Mouse (Mus musculus) CH12.LX (cell line): ENCODE data around the gene Csnk1g2. TPM values are rescaled to one million over a fixed set of nuclear protein-coding genes. Genes with fewer than 3 reads are reported as not detected.

Source experiments
- DNase-seq: peaks from one replicate; pipeline ENCODE4 v3.0.0-alpha.2; 2013; ENCODE audit errors: extremely low read depth
- H3K27ac ChIP-seq: 2 replicates; pipeline ENCODE4 v1.5.1; 2012; ENCODE audit warnings: low read depth, mild to moderate bottlenecking, control low read depth, moderate library complexity; ENCODE audit not compliant: insufficient read depth
- H3K27me3 ChIP-seq: replicated peaks from 2 replicates; pipeline ENCODE3; 2012; ENCODE audit warnings: inconsistent platforms
- H3K36me3 ChIP-seq, 2 experiments: replicated peaks in 1 of 2; 2 replicates each; pipeline versions ENCODE3 to v1.6.1; 2012; ENCODE audit warnings: inconsistent platforms in 1 of 2, low read length in 1 of 2, mild to moderate bottlenecking in 1 of 2, mixed read lengths in 1 of 2, moderate library complexity in 1 of 2; ENCODE audit not compliant: control insufficient read depth in 1 of 2, insufficient read depth in 1 of 2
- H3K4me1 ChIP-seq, 2 experiments: 2 replicates each; pipeline ENCODE4 v1.6.1; 2012; ENCODE audit warnings: inconsistent platforms in 1 of 2, moderate library complexity in 1 of 2; ENCODE audit not compliant: insufficient read depth in 2 of 2, control insufficient read depth in 1 of 2
- H3K4me2 ChIP-seq: 2 replicates; pipeline ENCODE4 v1.6.1; 2012; ENCODE audit warnings: low read depth, mild to moderate bottlenecking, control low read depth; ENCODE audit not compliant: poor library complexity, insufficient read depth, severe bottlenecking
- H3K4me3 ChIP-seq, 3 experiments: fragments of 150-350 bp in 1 of 3; sonication (generic) in 1 of 3; replicated peaks in 1 of 3; 2 replicates each; pipeline versions ENCODE3 to v1.5.1; 2011 to 2012; ENCODE audit warnings: low read depth in 2 of 3, low read length in 2 of 3, mild to moderate bottlenecking in 2 of 3, moderate library complexity in 2 of 3, control low read depth in 1 of 3, improper control_type of control experiment in 1 of 3, inconsistent platforms in 1 of 3, mixed read lengths in 1 of 3; ENCODE audit not compliant: poor library complexity in 1 of 3
- H3K79me2 ChIP-seq: replicated peaks from 2 replicates; pipeline ENCODE4 v1.6.1; 2012; ENCODE audit warnings: mild to moderate bottlenecking, moderate library complexity; ENCODE audit not compliant: control insufficient read depth, poor library complexity, insufficient read depth, severe bottlenecking; ENCODE audit errors: extremely low read depth
- H3K9ac ChIP-seq: 2 replicates; pipeline ENCODE4 v1.6.1; 2012; ENCODE audit warnings: low read depth, mild to moderate bottlenecking, control low read depth, moderate library complexity; ENCODE audit not compliant: insufficient read depth
- H3K9me3 ChIP-seq: replicated peaks from 2 replicates; pipeline ENCODE3; 2012; ENCODE audit warnings: low read length, inconsistent platforms, mixed read lengths
- CHD1 ChIP-seq: IDR thresholded peaks from 2 replicates; pipeline ENCODE4 v1.6.1; 2012; ENCODE audit warnings: low read depth, low read length, improper control_type of control experiment, inconsistent platforms
- CHD2 ChIP-seq: IDR thresholded peaks from 2 replicates; pipeline ENCODE4 v1.6.1; 2011; ENCODE audit warnings: low read length, improper control_type of control experiment
- CTCF ChIP-seq, 2 experiments: IDR thresholded peaks in 1 of 2; conservative IDR thresholded peaks in 1 of 2; 2 replicates each; pipeline ENCODE4 v1.5.1; 2011 to 2012; ENCODE audit warnings: low read depth in 2 of 2, low read length in 2 of 2, improper control_type of control experiment in 1 of 2, inconsistent platforms in 1 of 2, mild to moderate bottlenecking in 1 of 2, moderate library complexity in 1 of 2
- E2F4 ChIP-seq: IDR thresholded peaks from 2 replicates; pipeline ENCODE4 v1.6.1; 2011; ENCODE audit warnings: low read depth, low read length, improper control_type of control experiment; ENCODE audit not compliant: insufficient replicate concordance
- ELF1 ChIP-seq: IDR thresholded peaks from 2 replicates; pipeline ENCODE4 v1.6.1; 2014; ENCODE audit warnings: low read depth, mild to moderate bottlenecking, inconsistent platforms, low read length, improper control_type of control experiment
- EP300 ChIP-seq: IDR thresholded peaks from 2 replicates; pipeline ENCODE4 v1.6.1; 2011; ENCODE audit warnings: low read length, improper control_type of control experiment
- ETS1 ChIP-seq: conservative IDR thresholded peaks from 2 replicates; pipeline ENCODE4 v1.6.1; 2012; ENCODE audit warnings: low read depth, mild to moderate bottlenecking, inconsistent platforms, low read length, improper control_type of control experiment, moderate library complexity
- IRF4 ChIP-seq: IDR thresholded peaks from 2 replicates; pipeline ENCODE4 v1.6.1; 2014; ENCODE audit warnings: low read depth, mild to moderate bottlenecking, inconsistent platforms, low read length, improper control_type of control experiment
- JUND ChIP-seq: conservative IDR thresholded peaks from 2 replicates; pipeline ENCODE4 v1.6.1; 2011; ENCODE audit warnings: low read depth, low read length, improper control_type of control experiment
- KAT2A ChIP-seq: IDR thresholded peaks from 2 replicates; pipeline ENCODE4 v1.6.1; 2012; ENCODE audit warnings: low read length, improper control_type of control experiment, inconsistent platforms; ENCODE audit not compliant: insufficient replicate concordance
- MXI1 ChIP-seq: IDR thresholded peaks from 2 replicates; pipeline ENCODE4 v1.6.1; 2011; ENCODE audit warnings: mild to moderate bottlenecking, low read depth, low read length, improper control_type of control experiment
- MYC ChIP-seq: IDR thresholded peaks from 2 replicates; pipeline ENCODE4 v1.6.1; 2011; ENCODE audit warnings: low read depth, mild to moderate bottlenecking, improper control_type of control experiment, low read length
- NELFE ChIP-seq: IDR thresholded peaks from 2 replicates; pipeline ENCODE4 v1.6.1; 2011; ENCODE audit warnings: low read depth, low read length, improper control_type of control experiment
- RAD21 ChIP-seq: IDR thresholded peaks from 2 replicates; pipeline ENCODE4 v1.6.1; 2011; ENCODE audit warnings: low read depth, mild to moderate bottlenecking, low read length, improper control_type of control experiment, moderate library complexity
- SMC3 ChIP-seq: IDR thresholded peaks from 2 replicates; pipeline ENCODE4 v1.6.1; 2011; ENCODE audit warnings: low read depth, low read length, improper control_type of control experiment
- UBTF ChIP-seq: IDR thresholded peaks from 2 replicates; pipeline ENCODE4 v1.6.1; 2012; ENCODE audit warnings: low read depth, mild to moderate bottlenecking, inconsistent platforms, low read length, improper control_type of control experiment, moderate library complexity
- USF1 ChIP-seq: IDR thresholded peaks from 2 replicates; pipeline ENCODE4 v1.6.1; 2014; ENCODE audit warnings: low read depth, mild to moderate bottlenecking, inconsistent platforms, low read length, improper control_type of control experiment
- USF2 ChIP-seq: conservative IDR thresholded peaks from 2 replicates; pipeline ENCODE4 v1.6.1; 2011; ENCODE audit warnings: low read depth, low read length, improper control_type of control experiment
- ZKSCAN1 ChIP-seq: IDR thresholded peaks from 2 replicates; pipeline ENCODE4 v1.6.1; 2012; ENCODE audit warnings: low read depth, inconsistent platforms, low read length, improper control_type of control experiment, borderline replicate concordance
- ZMIZ1 ChIP-seq: IDR thresholded peaks from 2 replicates; pipeline ENCODE4 v1.6.1; 2012; ENCODE audit warnings: low read depth, mild to moderate bottlenecking, inconsistent platforms, low read length, improper control_type of control experiment
- dilution Hi-C: fragments of 300-500 bp; cut with MboI; formaldehyde crosslinking; loops from 2 replicates; pipeline ENCODE4 v1.14.3; 2020; ENCODE audit warnings: low sequenced_read_pairs; ENCODE audit not compliant: extremely low pct_unique_long_range_greater_than_20kb, extremely low pct_ligation_motif_present
- in situ Hi-C: fragments of 300-500 bp; cut with MboI; formaldehyde crosslinking; loops from 3 replicates; pipeline ENCODE4 v1.14.3; 2019; ENCODE audit warnings: low sequenced_read_pairs, low pct_ligation_motif_present, low pct_unique_long_range_greater_than_20kb, mixed read lengths
- polyA plus RNA-seq: library from polyadenylated mRNA; unstranded; fragments of >175 nt; gene quantifications from 2 replicates; pipeline ENCODE4 v1.2.1, GENCODE M21; 2012; ENCODE audit warnings: low read depth; ENCODE audit not compliant: insufficient read length
- total RNA-seq, 2 experiments: library from RNA; depleted of rRNA; stranded (reverse); fragments of 300-350 nt in 1 of 2; fragments of >200 nt in 1 of 2; gene quantifications; 2 replicates each; pipeline ENCODE4 v1.2.3; 2012 to 2014

The Csnk1g2 gene
- total and polyA plus RNA-seq, 3 experiments, result 44.1 to 59.0 (median 50.1) TPM

DNA sequence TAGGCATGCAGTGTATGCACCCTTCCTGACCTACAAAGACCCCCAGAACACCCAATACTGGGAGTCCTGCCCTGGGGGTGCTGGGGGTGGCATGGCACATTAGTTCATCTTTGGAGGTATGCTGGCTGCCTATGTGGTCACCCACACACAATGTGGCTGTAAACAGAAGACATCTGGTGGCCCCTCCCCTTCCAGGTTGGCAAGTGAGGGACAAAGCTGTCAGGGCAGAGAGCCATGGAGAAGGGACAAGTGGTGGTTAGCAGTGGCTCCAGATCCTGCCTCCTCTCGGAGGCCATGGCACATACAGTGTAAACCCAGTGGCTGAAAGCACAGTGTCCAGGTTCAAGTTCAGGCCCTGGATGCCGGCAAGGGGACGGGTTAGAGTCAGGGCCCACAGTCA lies 64.0 kb downstream of the Csnk1g2 start:
- H3K4me1 ChIP-seq, result peaks cover 10 to 55% of the 10 kb centered on the region in 2 experiments
- DNase-seq, result no peak
- dilution Hi-C loops, result no loop called here
- no peaks in the 10 kb centered on the region for H3K9me3 ChIP-seq
- H3K79me2 ChIP-seq, result no peaks in the 10 kb centered on the region; the same call in 1 of the 2 replicates
- H3K4me2 ChIP-seq, result no peak overlapping the region
- no peak overlapping the region for H3K27ac ChIP-seq
- no peak overlapping the region for H3K9ac ChIP-seq
- no peaks in the 10 kb centered on the region for H3K27me3 ChIP-seq
- in situ Hi-C loops, result loop anchor here (5.0 to 25.0 kb wide), 2 partner anchors 109 to 249 kb away; partner anchors contain the start of genes Klf16 and Tcf3
- no peak overlapping the region for H3K4me3 ChIP-seq
- TF ChIP-seq IRF4 (no peak), UBTF (no peak), MYC (no peak), E2F4 (no peak), ETS1 (no peak), MXI1 (no peak), RAD21 (no peak), KAT2A (no peak), JUND (no peak), ZMIZ1 (no peak), ZKSCAN1 (no peak), CHD1 (no peak), NELFE (no peak), EP300 (no peak), CHD2 (no peak), USF2 (no peak), ELF1 (no peak)
- H3K36me3 ChIP-seq, result peaks cover 51 to 82% of the 10 kb centered on the region in 2 experiments

DNA sequence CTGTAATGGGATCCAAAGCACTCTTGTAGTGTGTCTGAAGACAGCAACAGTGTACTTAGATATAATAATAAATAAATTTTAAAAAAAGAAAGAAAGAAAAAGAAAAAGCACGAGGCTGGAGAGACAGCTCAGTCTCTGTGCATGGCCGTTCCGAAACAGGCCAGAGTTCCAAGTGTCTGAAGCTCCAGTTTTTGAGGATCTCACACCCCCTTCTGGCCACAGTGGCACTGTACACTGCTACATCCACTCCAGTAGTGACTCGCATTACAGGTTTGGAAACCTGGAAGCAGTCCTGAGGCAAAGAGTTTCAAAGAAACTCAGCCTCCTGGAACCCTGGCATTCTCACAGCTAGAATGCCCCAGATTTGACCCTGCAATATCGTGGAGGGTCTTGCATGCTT lies 65.2 kb downstream of the Csnk1g2 start:
- no peaks in the 10 kb centered on the region for H3K9me3 ChIP-seq
- peaks cover 51 to 84% of the 10 kb centered on the region in 2 experiments for H3K36me3 ChIP-seq
- H3K4me2 ChIP-seq, result no peak overlapping the region
- dilution Hi-C loops (no loop called here), in situ Hi-C loops (loop anchor here (5.0 to 25.0 kb wide), 2 partner anchors 111 to 251 kb away; partner anchors contain the start of genes Klf16 and Tcf3)
- H3K4me1 ChIP-seq, result peaks cover 21 to 58% of the 10 kb centered on the region in 2 experiments
- no peak overlapping the region for H3K4me3 ChIP-seq
- no peak overlapping the region for H3K27ac ChIP-seq
- TF ChIP-seq USF2 (no peak), MYC (no peak), USF1 (no peak), ZMIZ1 (no peak), RAD21 (peak; percentile 72), CTCF (conservative IDR thresholded peaks at IDR 0.05 in 1 of 2, IDR thresholded peaks at IDR 0.05 in 1 of 2; ENCODE audit: low read depth in 2 of 2, low read length in 2 of 2) (peak; percentile 23 to 72; a peak in 2 of 4 replicates), SMC3 (peak; percentile 68)
- H3K9ac ChIP-seq, result no peak overlapping the region
- H3K27me3 ChIP-seq, result no peaks in the 10 kb centered on the region
- DNase-seq, result no peak
- peaks cover under 1% of the 10 kb centered on the region; the same call in 1 of the 2 replicates for H3K79me2 ChIP-seq

Other genes starting within 250 kb of the Csnk1g2 start
Only the 20 nearest of the 27 such genes appear.
- gene Tcf3, start 189.2 kb upstream of the Csnk1g2 start, total RNA-seq (2012; rRNA removed), result 179 and 207 TPM in 2 replicates
- 139 and 146 TPM in 2 replicates for gene Tcf3, start 189.2 kb upstream of the Csnk1g2 start, total RNA-seq (2014; rRNA removed)
- gene Tcf3, start 189.2 kb upstream of the Csnk1g2 start, polyA plus RNA-seq, result 208 and 223 TPM in 2 replicates
- gene Onecut3, start 128.0 kb upstream of the Csnk1g2 start, total RNA-seq (2012; rRNA removed), result not detected in 2 replicates
- not detected in 2 replicates for gene Onecut3, start 128.0 kb upstream of the Csnk1g2 start, total RNA-seq (2014; rRNA removed)
- gene Onecut3, start 128.0 kb upstream of the Csnk1g2 start, polyA plus RNA-seq, result not detected in 2 replicates
- 0.08 and 0.21 TPM in 2 replicates for gene Atp8b3, start 83.7 kb upstream of the Csnk1g2 start, total RNA-seq (2012; rRNA removed)
- 0.14 and 0.21 TPM in 2 replicates for gene Atp8b3, start 83.7 kb upstream of the Csnk1g2 start, total RNA-seq (2014; rRNA removed)
- 0.11 and 0.27 TPM in 2 replicates for gene Atp8b3, start 83.7 kb upstream of the Csnk1g2 start, polyA plus RNA-seq
- 16.5 and 17.7 TPM in 2 replicates for gene Rexo1, start 61.3 kb upstream of the Csnk1g2 start, total RNA-seq (2012; rRNA removed)
- gene Rexo1, start 61.3 kb upstream of the Csnk1g2 start, total RNA-seq (2014; rRNA removed), result 6.3 and 7.0 TPM in 2 replicates
- 31.6 and 41.9 TPM in 2 replicates for gene Rexo1, start 61.3 kb upstream of the Csnk1g2 start, polyA plus RNA-seq
- gene Klf16, start 45.5 kb upstream of the Csnk1g2 start, total RNA-seq (2012; rRNA removed), result 84.8 and 94.0 TPM in 2 replicates
- 14.1 and 14.5 TPM in 2 replicates for gene Klf16, start 45.5 kb upstream of the Csnk1g2 start, total RNA-seq (2014; rRNA removed)
- gene Klf16, start 45.5 kb upstream of the Csnk1g2 start, polyA plus RNA-seq, result 30.9 and 38.2 TPM in 2 replicates
- gene Abhd17a, start 32.5 kb upstream of the Csnk1g2 start, total RNA-seq (2012; rRNA removed), result 49.1 and 52.8 TPM in 2 replicates
- 28.0 and 37.2 TPM in 2 replicates for gene Abhd17a, start 32.5 kb upstream of the Csnk1g2 start, total RNA-seq (2014; rRNA removed)
- 44.6 and 48.0 TPM in 2 replicates for gene Abhd17a, start 32.5 kb upstream of the Csnk1g2 start, polyA plus RNA-seq
- 33.2 and 33.9 TPM in 2 replicates for gene Scamp4, start 20.0 kb upstream of the Csnk1g2 start, total RNA-seq (2012; rRNA removed)
- gene Scamp4, start 20.0 kb upstream of the Csnk1g2 start, total RNA-seq (2014; rRNA removed), result 17.8 and 18.5 TPM in 2 replicates
- gene Scamp4, start 20.0 kb upstream of the Csnk1g2 start, polyA plus RNA-seq, result 81.2 and 89.9 TPM in 2 replicates
- 5.0 and 8.0 TPM in 2 replicates for gene Adat3, start 20.0 kb upstream of the Csnk1g2 start, total RNA-seq (2012; rRNA removed)
- 5.8 and 6.6 TPM in 2 replicates for gene Adat3, start 20.0 kb upstream of the Csnk1g2 start, total RNA-seq (2014; rRNA removed)
- gene Adat3, start 20.0 kb upstream of the Csnk1g2 start, polyA plus RNA-seq, result 6.3 and 6.7 TPM in 2 replicates
- 1.8 and 2.2 TPM in 2 replicates for gene Gm49322, start 16.8 kb upstream of the Csnk1g2 start, total RNA-seq (2012; rRNA removed)
- 0.20 and 0.28 TPM in 2 replicates for gene Gm49322, start 16.8 kb upstream of the Csnk1g2 start, total RNA-seq (2014; rRNA removed)
- 0.97 and 1.1 TPM in 2 replicates for gene Gm49322, start 16.8 kb upstream of the Csnk1g2 start, polyA plus RNA-seq
- 19.3 and 26.2 TPM in 2 replicates for gene Btbd2, start 34.2 kb downstream of the Csnk1g2 start, total RNA-seq (2012; rRNA removed)
- gene Btbd2, start 34.2 kb downstream of the Csnk1g2 start, total RNA-seq (2014; rRNA removed), result 10.0 and 11.1 TPM in 2 replicates
- 18.8 and 19.4 TPM in 2 replicates for gene Btbd2, start 34.2 kb downstream of the Csnk1g2 start, polyA plus RNA-seq
- 91.5 and 110 TPM in 2 replicates for gene Mknk2, start 55.3 kb downstream of the Csnk1g2 start, total RNA-seq (2012; rRNA removed)
- gene Mknk2, start 55.3 kb downstream of the Csnk1g2 start, total RNA-seq (2014; rRNA removed), result 121 and 138 TPM in 2 replicates
- 175 and 199 TPM in 2 replicates for gene Mknk2, start 55.3 kb downstream of the Csnk1g2 start, polyA plus RNA-seq
- gene Mob3a, start 79.1 kb downstream of the Csnk1g2 start, total RNA-seq (2012; rRNA removed), result 56.9 and 71.7 TPM in 2 replicates
- 65.2 and 71.4 TPM in 2 replicates for gene Mob3a, start 79.1 kb downstream of the Csnk1g2 start, total RNA-seq (2014; rRNA removed)
- 75.0 and 84.2 TPM in 2 replicates for gene Mob3a, start 79.1 kb downstream of the Csnk1g2 start, polyA plus RNA-seq
- 8.1 and 9.6 TPM in 2 replicates for gene Izumo4, start 79.3 kb downstream of the Csnk1g2 start, total RNA-seq (2012; rRNA removed)
- gene Izumo4, start 79.3 kb downstream of the Csnk1g2 start, total RNA-seq (2014; rRNA removed), result 2.7 and 4.3 TPM in 2 replicates
- gene Izumo4, start 79.3 kb downstream of the Csnk1g2 start, polyA plus RNA-seq, result 5.9 TPM in 2 replicates
- gene Ap3d1, start 119.4 kb downstream of the Csnk1g2 start, total RNA-seq (2012; rRNA removed), result 48.1 and 49.4 TPM in 2 replicates
- 24.2 and 28.4 TPM in 2 replicates for gene Ap3d1, start 119.4 kb downstream of the Csnk1g2 start, total RNA-seq (2014; rRNA removed)
- gene Ap3d1, start 119.4 kb downstream of the Csnk1g2 start, polyA plus RNA-seq, result 46.5 and 57.0 TPM in 2 replicates
- gene Dot1l, start 132.4 kb downstream of the Csnk1g2 start, total RNA-seq (2012; rRNA removed), result 13.3 and 15.5 TPM in 2 replicates
- gene Dot1l, start 132.4 kb downstream of the Csnk1g2 start, total RNA-seq (2014; rRNA removed), result 2.7 and 3.3 TPM in 2 replicates
- gene Dot1l, start 132.4 kb downstream of the Csnk1g2 start, polyA plus RNA-seq, result 30.9 and 43.8 TPM in 2 replicates
- 29.0 and 36.5 TPM in 2 replicates for gene Sf3a2, start 175.4 kb downstream of the Csnk1g2 start, total RNA-seq (2012; rRNA removed)
- 7.8 and 12.4 TPM in 2 replicates for gene Sf3a2, start 175.4 kb downstream of the Csnk1g2 start, total RNA-seq (2014; rRNA removed)
- gene Sf3a2, start 175.4 kb downstream of the Csnk1g2 start, polyA plus RNA-seq, result 136 and 153 TPM in 2 replicates
- 63.8 and 81.8 TPM in 2 replicates for gene Plekhj1, start 175.8 kb downstream of the Csnk1g2 start, total RNA-seq (2012; rRNA removed)
- gene Plekhj1, start 175.8 kb downstream of the Csnk1g2 start, total RNA-seq (2014; rRNA removed), result 51.5 and 63.4 TPM in 2 replicates
- gene Plekhj1, start 175.8 kb downstream of the Csnk1g2 start, polyA plus RNA-seq, result 119 and 123 TPM in 2 replicates
- 0.59 and 0.71 TPM in 2 replicates for gene Amh, start 182.4 kb downstream of the Csnk1g2 start, total RNA-seq (2012; rRNA removed)
- 0.43 TPM in 1 of 2 replicates, not detected in the other for gene Amh, start 182.4 kb downstream of the Csnk1g2 start, total RNA-seq (2014; rRNA removed)
- gene Amh, start 182.4 kb downstream of the Csnk1g2 start, polyA plus RNA-seq, result 0.78 and 1.1 TPM in 2 replicates
- gene Jsrp1, start 190.7 kb downstream of the Csnk1g2 start, total RNA-seq (2012; rRNA removed), result 0.34 and 0.72 TPM in 2 replicates
- 0.30 and 0.35 TPM in 2 replicates for gene Jsrp1, start 190.7 kb downstream of the Csnk1g2 start, total RNA-seq (2014; rRNA removed)
- 0.95 and 1.1 TPM in 2 replicates for gene Jsrp1, start 190.7 kb downstream of the Csnk1g2 start, polyA plus RNA-seq
- 899 and 966 TPM in 2 replicates for gene Oaz1, start 203.8 kb downstream of the Csnk1g2 start, total RNA-seq (2012; rRNA removed)
- gene Oaz1, start 203.8 kb downstream of the Csnk1g2 start, total RNA-seq (2014; rRNA removed), result 792 and 1,081 TPM in 2 replicates
- 646 and 664 TPM in 2 replicates for gene Oaz1, start 203.8 kb downstream of the Csnk1g2 start, polyA plus RNA-seq